Mouse (Mus musculus): ENCODE measurements around the gene Kif23.

- TF ChIP-seq CTCF (conservative IDR thresholded peaks at IDR 0.05; ENCODE audit: low read length) (no peak), POU5F1 (IDR thresholded peaks at IDR 0.05; ENCODE audit: borderline replicate concordance, low read length) (no peak)
Measured at GRCm38 (mm10) chr9:61917436-61917835, 29.1 kb downstream of the Kif23 start.
